Mouse (Mus musculus): ENCODE measurements around the gene Rnf185.

DNA sequence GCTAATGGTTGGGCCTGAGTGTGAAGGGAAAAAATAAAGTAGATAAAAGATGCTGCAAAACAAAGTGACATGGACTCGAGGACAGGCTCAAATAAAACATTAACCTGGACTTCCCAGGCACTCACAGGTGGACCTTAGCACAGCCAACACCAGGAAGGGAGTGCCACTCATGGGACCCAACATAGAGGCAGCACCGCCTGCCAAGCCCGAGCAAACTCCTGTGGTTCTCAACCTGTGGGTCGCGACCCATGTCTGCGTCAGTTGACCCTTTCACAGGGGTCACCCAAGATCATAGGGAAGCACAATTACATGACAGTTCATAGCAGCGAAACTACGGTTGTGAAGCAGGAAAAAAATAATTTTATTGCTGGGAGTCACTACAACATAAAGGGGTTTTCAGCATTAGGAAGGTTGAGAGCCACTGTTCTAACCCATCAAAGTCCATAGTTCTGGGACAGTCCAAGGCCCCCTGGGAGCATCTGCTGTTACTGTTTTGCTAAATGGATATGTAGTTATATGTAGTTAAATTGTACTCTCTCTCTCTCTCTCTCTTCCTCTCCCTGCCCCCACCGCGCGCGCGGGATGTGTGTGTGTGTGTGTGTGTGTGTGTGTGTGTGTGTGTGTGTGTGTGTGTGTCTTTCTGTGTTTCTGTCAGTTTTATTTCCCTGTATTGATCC is 6.4 kb upstream of the Rnf185 start:
- TF ChIP-seq CTCF (IDR thresholded peaks at IDR 0.05; ENCODE audit: extremely low read depth, insufficient read depth, low read length) = no peak
- TF ChIP-seq POLR2A (IDR thresholded peaks at IDR 0.05; ENCODE audit: extremely low read depth, insufficient read depth, low read length) = no peak
